Mouse (Mus musculus) embryonic facial prominence, embryonic 11.5 days (tissue): ENCODE data around the gene Rptor. TPM values are rescaled to one million over a fixed set of nuclear protein-coding genes. Genes with fewer than 3 reads are reported as not detected.

Source experiments
- ATAC-seq: fragments of 200-750 bp; cut with Nextera tagmentation; replicated peaks from 2 replicates; pipeline ENCODE4 v1.8.0; 2017; ENCODE audit warnings: low read depth; ENCODE audit not compliant: insufficient number of reproducible peaks, low FRiP score, low TSS enrichment
- DNase-seq: peaks from one replicate; pipeline ENCODE4 v3.0.0-alpha.2; 2015; ENCODE audit warnings: low spot score
- H3K27ac ChIP-seq: fragments of 300-500 bp; sonication (generic); replicated peaks from 2 replicates; pipeline ENCODE4 v1.5.1; 2014; ENCODE audit warnings: mild to moderate bottlenecking, low read depth, low read length, control low read depth
- H3K27me3 ChIP-seq: fragments of 300-500 bp; sonication (generic); 2 replicates; pipeline ENCODE4 v1.6.1; 2014; ENCODE audit warnings: mild to moderate bottlenecking, low read length, moderate library complexity, mixed read lengths; ENCODE audit not compliant: control insufficient read depth, insufficient read depth
- H3K36me3 ChIP-seq: fragments of 300-500 bp; sonication (generic); replicated peaks from 2 replicates; pipeline ENCODE4 v1.6.1; 2014; ENCODE audit warnings: low read depth, mild to moderate bottlenecking, low read length, moderate library complexity, mixed read lengths; ENCODE audit not compliant: control insufficient read depth, insufficient read depth
- H3K4me1 ChIP-seq: fragments of 300-500 bp; sonication (generic); 2 replicates; pipeline ENCODE4 v1.6.1; 2014; ENCODE audit warnings: low read length, mixed read lengths; ENCODE audit not compliant: control insufficient read depth, insufficient read depth
- H3K4me2 ChIP-seq: fragments of 300-500 bp; sonication (generic); 2 replicates; pipeline ENCODE4 v1.6.1; 2014; ENCODE audit warnings: low read depth, mild to moderate bottlenecking, control low read depth, low read length, moderate library complexity
- H3K4me3 ChIP-seq: fragments of 300-500 bp; sonication (generic); 2 replicates; pipeline ENCODE4 v1.5.1; 2014; ENCODE audit warnings: low read depth, low read length, control low read depth
- H3K9ac ChIP-seq: fragments of 300-500 bp; sonication (generic); replicated peaks from 2 replicates; pipeline ENCODE4 v1.6.1; 2014; ENCODE audit warnings: mild to moderate bottlenecking, control low read depth, low read length
- H3K9me3 ChIP-seq: fragments of 300-500 bp; sonication (generic); replicated peaks from 2 replicates; pipeline ENCODE4 v1.6.1; 2016; ENCODE audit warnings: mild to moderate bottlenecking, low read length, inconsistent platforms, mixed read lengths; ENCODE audit not compliant: control insufficient read depth
- WGBS: fragments of 180-500 bp; shearing (Covaris S2); extraction: QIAGEN DNeasy Blood & Tissue Kit; methylation state at CpG from one replicate; pipeline ENCODE4 v1.1.7; 2014; 5-methylcytosine and 5-hydroxymethylcytosine counted together
- polyA plus RNA-seq: library from polyadenylated mRNA; unstranded; fragments of >200 nt; fragmentation: Nextera tagmentation; extraction: Ambion mirVana; gene quantifications from 2 replicates; pipeline ENCODE4 v1.2.1, GENCODE M21; 2014

The Rptor gene
- polyA plus RNA-seq, 1 experiment from 2014 or later, result 10.1 TPM

- no peak overlapping the region for H3K4me3 ChIP-seq
- H3K27me3 ChIP-seq, result no peaks in the 10 kb centered on the region
- DNase-seq, result no peak
- no peak overlapping the region for H3K9ac ChIP-seq
- no peaks in the 10 kb centered on the region for H3K9me3 ChIP-seq
- no peaks in the 10 kb centered on the region for H3K36me3 ChIP-seq
- WGBS, result 75% methylated on average over 10 of the region's 10 CpGs
- H3K4me2 ChIP-seq, result no peak overlapping the region
- H3K4me1 ChIP-seq, result no peaks in the 10 kb centered on the region; the same call in 1 of the 2 replicates
- no peak overlapping the region for H3K27ac ChIP-seq
- ATAC-seq, result no peak
These were observed 91.6 kb downstream of the Rptor start for GRCm38 (mm10) chr11:119694146-119694860.

- Histone ChIP-seq H3K4me1 (no peaks in the 10 kb centered on the region; the same call in 1 of the 2 replicates), H3K27me3 (no peaks in the 10 kb centered on the region), H3K9me3 (no peaks in the 10 kb centered on the region), H3K36me3 (no peaks in the 10 kb centered on the region), H3K4me3 (no peak overlapping the region), H3K27ac (no peak overlapping the region), H3K4me2 (no peak overlapping the region), H3K9ac (no peak overlapping the region)
- 75% methylated on average over 2 of the region's 2 CpGs for WGBS
- DNase-seq (no peak), ATAC-seq (no peak)
These were observed 93.7 kb downstream of the Rptor start for GRCm38 (mm10) chr11:119696401-119696800.

GRCm38 (mm10) chr11:119705381-119706066, 102.8 kb downstream of the Rptor start:
- 87% methylated on average over 4 of the region's 6 CpGs for WGBS
- no peaks in the 10 kb centered on the region for H3K4me1 ChIP-seq
- H3K4me2 ChIP-seq, result no peak overlapping the region
- no peaks in the 10 kb centered on the region for H3K27me3 ChIP-seq
- no peak overlapping the region for H3K9ac ChIP-seq
- no peaks in the 10 kb centered on the region for H3K9me3 ChIP-seq
- DNase-seq, result no peak
- no peak for ATAC-seq
- no peaks in the 10 kb centered on the region for H3K36me3 ChIP-seq
- no peak overlapping the region for H3K4me3 ChIP-seq
- no peak overlapping the region for H3K27ac ChIP-seq

- H3K4me2 ChIP-seq, result no peak overlapping the region
- DNase-seq (no peak), ATAC-seq (no peak)
- no peaks in the 10 kb centered on the region for H3K4me1 ChIP-seq
- no peak overlapping the region for H3K4me3 ChIP-seq
- 86% methylated on average over 1 of the region's 1 CpGs for WGBS
- no peak overlapping the region for H3K27ac ChIP-seq
- H3K36me3 ChIP-seq, result no peaks in the 10 kb centered on the region
- H3K27me3 ChIP-seq, result no peaks in the 10 kb centered on the region
- H3K9me3 ChIP-seq, result no peaks in the 10 kb centered on the region
- H3K9ac ChIP-seq, result no peak overlapping the region
These were observed 104.6 kb downstream of the Rptor start for GRCm38 (mm10) chr11:119707259-119707658.

GRCm38 (mm10) chr11:119709239-119709638, 106.5 kb downstream of the Rptor start:
- DNase-seq, result no peak

GRCm38 (mm10) chr11:119710338-119710737, 107.6 kb downstream of the Rptor start:
- WGBS, result 89% methylated on average over 3 of the region's 3 CpGs
- H3K4me2 ChIP-seq, result no peak overlapping the region
- no peak overlapping the region for H3K9ac ChIP-seq
- H3K4me1 ChIP-seq, result no peaks in the 10 kb centered on the region
- ATAC-seq (no peak), DNase-seq (no peak)
- no peak overlapping the region for H3K27ac ChIP-seq
- no peaks in the 10 kb centered on the region for H3K9me3 ChIP-seq
- no peaks in the 10 kb centered on the region for H3K36me3 ChIP-seq
- H3K4me3 ChIP-seq, result no peak overlapping the region
- H3K27me3 ChIP-seq, result no peaks in the 10 kb centered on the region

More at GRCm38 (mm10) chr11:119709239-119709638, 106.5 kb downstream of the Rptor start:
- Histone ChIP-seq H3K36me3 (no peaks in the 10 kb centered on the region), H3K9me3 (no peaks in the 10 kb centered on the region), H3K9ac (no peak overlapping the region), H3K4me2 (no peak overlapping the region), H3K27ac (no peak overlapping the region), H3K4me1 (no peaks in the 10 kb centered on the region), H3K27me3 (no peaks in the 10 kb centered on the region), H3K4me3 (no peak overlapping the region)
- WGBS, result 45% methylated on average over 4 of the region's 4 CpGs
- no peak for ATAC-seq

- H3K9ac ChIP-seq, result no peak overlapping the region
- H3K4me2 ChIP-seq, result no peak overlapping the region
- H3K27ac ChIP-seq, result no peak overlapping the region
- ATAC-seq (no peak), DNase-seq (no peak)
- H3K27me3 ChIP-seq, result no peaks in the 10 kb centered on the region
- H3K4me1 ChIP-seq, result no peaks in the 10 kb centered on the region
- 86% methylated on average over 5 of the region's 5 CpGs for WGBS
- no peak overlapping the region for H3K4me3 ChIP-seq
- no peaks in the 10 kb centered on the region for H3K9me3 ChIP-seq
- no peaks in the 10 kb centered on the region for H3K36me3 ChIP-seq
These were observed 108.1 kb downstream of the Rptor start for GRCm38 (mm10) chr11:119710822-119711221.

GRCm38 (mm10) chr11:119715437-119715836, 112.7 kb downstream of the Rptor start:
- H3K27me3 ChIP-seq, result no peaks in the 10 kb centered on the region
- no peaks in the 10 kb centered on the region for H3K9me3 ChIP-seq
- H3K27ac ChIP-seq, result no peak overlapping the region
- DNase-seq (no peak), ATAC-seq (no peak)
- H3K4me2 ChIP-seq, result no peak overlapping the region
- no peak overlapping the region for H3K4me3 ChIP-seq
- WGBS, result 48% methylated on average over 5 of the region's 5 CpGs
- H3K9ac ChIP-seq, result no peak overlapping the region
- H3K36me3 ChIP-seq, result no peaks in the 10 kb centered on the region
- no peaks in the 10 kb centered on the region for H3K4me1 ChIP-seq
